Mouse (Mus musculus) lung, adult 2 months (tissue): ENCODE measurements around the gene Spcs2.

ENCODE experiments used
- CTCF ChIP-seq: fragments of 200-500 bp; IDR thresholded peaks from 2 replicates; pipeline ENCODE4 v1.5.1; 2011; ENCODE audit warnings: mild to moderate bottlenecking, low read length, control low read depth; ENCODE audit not compliant: insufficient read depth
- POLR2A ChIP-seq: fragments of 200-500 bp; IDR thresholded peaks from 2 replicates; pipeline ENCODE4 v1.6.1; 2011; ENCODE audit warnings: low read depth, mild to moderate bottlenecking, control low read depth, low read length, borderline replicate concordance; ENCODE audit errors: extremely low read depth

GRCm38 (mm10) chr7:99887743-99888142 lies 24.5 kb upstream of the Spcs2 start:
- TF ChIP-seq CTCF = no peak
- TF ChIP-seq POLR2A = no peak
